Mouse (Mus musculus) gastrocnemius, postnatal 10 days (tissue): ENCODE measurements around the gene Rnf180. TPM values are rescaled to one million over a fixed set of nuclear protein-coding genes. Genes with fewer than 3 reads are reported as not detected.
"Not testable (repeated sequence)": the region's sequence is repeated elsewhere in the genome, so short reads cannot be mapped to it uniquely, and the experiment has no call there.

Experiments
- DNase-seq: peaks from one replicate; pipeline ENCODE4 v3.0.0; 2021; ENCODE audit warnings: mixed read lengths
- long read RNA-seq, 2 experiments: library from polyadenylated mRNA; stranded (forward); transcript quantifications; one replicate each; pipeline ENCODE4 v2.0.0; 2021
- total RNA-seq, 2 experiments: library from RNA; stranded (reverse); gene quantifications; 2 replicates each; pipeline ENCODE4 v1.2.3; 2021

Rnf180 gene
- 1 to 10 TPM in 1 of 2 experiments, under 1 TPM in 1; 0.63 to 1.1 TPM for total RNA-seq
- long read RNA-seq, experiment 1, partial matches to known transcripts = 0 of 2 reads
- long read RNA-seq, experiment 1, other reads (novel, unspliced or antisense) = 2 of 2 reads
- long read RNA-seq, experiment 2 = 0 reads

GRCm38 (mm10) chr13:105294715-105295114, at the start of gene Rnf180:
TSS of gene Rnf180 (minus strand) at chr13:105294815.
- no peak for DNase-seq

- DNase-seq = no peak
Measured at GRCm38 (mm10) chr13:105331199-105331968, 36.8 kb upstream of the Rnf180 start.

- DNase-seq = no peak
Measured at GRCm38 (mm10) chr13:105326946-105327345, 32.3 kb upstream of the Rnf180 start.

- DNase-seq = no peak
Measured at GRCm38 (mm10) chr13:105316926-105317325, 22.3 kb upstream of the Rnf180 start.

- DNase-seq = no peak
Measured at GRCm38 (mm10) chr13:105316009-105316408, 21.4 kb upstream of the Rnf180 start.

- DNase-seq = no peak
Measured at GRCm38 (mm10) chr13:105312763-105313162, 18.1 kb upstream of the Rnf180 start.

GRCm38 (mm10) chr13:105310562-105310961, 15.9 kb upstream of the Rnf180 start:
- not testable (repeated sequence) for DNase-seq

GRCm38 (mm10) chr13:105305513-105305912, 10.9 kb upstream of the Rnf180 start:
- DNase-seq = no peak

- DNase-seq = no peak
Measured at GRCm38 (mm10) chr13:105304054-105304453, 9.4 kb upstream of the Rnf180 start.

- no peak for DNase-seq
Measured at GRCm38 (mm10) chr13:105300009-105300346, 5.4 kb upstream of the Rnf180 start.

- DNase-seq = no peak
Measured at GRCm38 (mm10) chr13:105299162-105300008, 4.8 kb upstream of the Rnf180 start.

GRCm38 (mm10) chr13:105293781-105294667, 591 bp downstream of the Rnf180 start:
- peak; percentile 46 for DNase-seq

- peak; percentile 34 for DNase-seq
Measured at GRCm38 (mm10) chr13:105291816-105292215, 2.8 kb downstream of the Rnf180 start.

GRCm38 (mm10) chr13:105290594-105290993, 4.0 kb downstream of the Rnf180 start:
- DNase-seq = no peak

GRCm38 (mm10) chr13:105290021-105290420, 4.6 kb downstream of the Rnf180 start:
- DNase-seq = no peak

GRCm38 (mm10) chr13:105279397-105280018, 15.1 kb downstream of the Rnf180 start:
- DNase-seq = no peak

GRCm38 (mm10) chr13:105270394-105271094, 24.1 kb downstream of the Rnf180 start:
- no peak for DNase-seq

- DNase-seq = no peak
Measured at GRCm38 (mm10) chr13:105267464-105267863, 27.2 kb downstream of the Rnf180 start.

GRCm38 (mm10) chr13:105266746-105267145, 27.9 kb downstream of the Rnf180 start:
- DNase-seq = peak; percentile 23

- DNase-seq = no peak
Measured at GRCm38 (mm10) chr13:105256757-105257433, 37.7 kb downstream of the Rnf180 start.
